Mouse (Mus musculus) limb, embryonic 12.5 days (tissue): Measurements from ENCODE around the gene Dip2c. TPM values are rescaled to one million over a fixed set of nuclear protein-coding genes. Genes with fewer than 3 reads are reported as not detected.

Experiments
- ATAC-seq: fragments of 200-750 bp; cut with Nextera tagmentation; 2 replicates; pipeline ENCODE4 v1.8.0; 2017; ENCODE audit warnings: low read depth, moderate TSS enrichment; ENCODE audit not compliant: insufficient number of reproducible peaks, insufficient read depth, low FRiP score, low TSS enrichment
- H3K27ac ChIP-seq: fragments of 300-500 bp; sonication (generic); 2 replicates; pipeline ENCODE4 v1.5.1; 2016; ENCODE audit warnings: mild to moderate bottlenecking, moderate library complexity
- H3K27me3 ChIP-seq: fragments of 300-500 bp; sonication (generic); 2 replicates; pipeline ENCODE4 v1.6.1; 2016; ENCODE audit warnings: mild to moderate bottlenecking, moderate library complexity
- H3K36me3 ChIP-seq: fragments of 300-500 bp; sonication (generic); 2 replicates; pipeline ENCODE4 v1.6.1; 2016; ENCODE audit warnings: mild to moderate bottlenecking, moderate library complexity
- H3K4me1 ChIP-seq: fragments of 300-500 bp; sonication (generic); replicated peaks from 2 replicates; pipeline ENCODE4 v1.6.1; 2016
- H3K4me2 ChIP-seq: fragments of 300-500 bp; sonication (generic); 2 replicates; pipeline ENCODE4 v1.6.1; 2016; ENCODE audit warnings: mild to moderate bottlenecking, moderate library complexity
- H3K4me3 ChIP-seq: fragments of 300-500 bp; sonication (generic); replicated peaks from 2 replicates; pipeline ENCODE4 v1.5.1; 2016; ENCODE audit warnings: mild to moderate bottlenecking
- H3K9ac ChIP-seq: fragments of 300-500 bp; sonication (generic); replicated peaks from 2 replicates; pipeline ENCODE4 v1.6.1; 2016; ENCODE audit warnings: mild to moderate bottlenecking, moderate library complexity
- H3K9me3 ChIP-seq: fragments of 300-500 bp; sonication (generic); 2 replicates; pipeline ENCODE4 v1.6.1; 2016; ENCODE audit warnings: mild to moderate bottlenecking, moderate library complexity
- WGBS: fragments of 180-500 bp; shearing (Covaris S2); methylation state at CpG from one replicate; pipeline ENCODE4 v1.1.7; 2016; 5-methylcytosine and 5-hydroxymethylcytosine counted together
- polyA plus RNA-seq: library from polyadenylated mRNA; unstranded; fragments of >200 nt; fragmentation: Nextera tagmentation; extraction: Ambion mirVana; gene quantifications from 2 replicates; pipeline ENCODE4 v1.2.1, GENCODE M21; 2016

The Dip2c gene
- polyA plus RNA-seq, 1 experiment from 2014 or later, result 6.5 TPM

DNA sequence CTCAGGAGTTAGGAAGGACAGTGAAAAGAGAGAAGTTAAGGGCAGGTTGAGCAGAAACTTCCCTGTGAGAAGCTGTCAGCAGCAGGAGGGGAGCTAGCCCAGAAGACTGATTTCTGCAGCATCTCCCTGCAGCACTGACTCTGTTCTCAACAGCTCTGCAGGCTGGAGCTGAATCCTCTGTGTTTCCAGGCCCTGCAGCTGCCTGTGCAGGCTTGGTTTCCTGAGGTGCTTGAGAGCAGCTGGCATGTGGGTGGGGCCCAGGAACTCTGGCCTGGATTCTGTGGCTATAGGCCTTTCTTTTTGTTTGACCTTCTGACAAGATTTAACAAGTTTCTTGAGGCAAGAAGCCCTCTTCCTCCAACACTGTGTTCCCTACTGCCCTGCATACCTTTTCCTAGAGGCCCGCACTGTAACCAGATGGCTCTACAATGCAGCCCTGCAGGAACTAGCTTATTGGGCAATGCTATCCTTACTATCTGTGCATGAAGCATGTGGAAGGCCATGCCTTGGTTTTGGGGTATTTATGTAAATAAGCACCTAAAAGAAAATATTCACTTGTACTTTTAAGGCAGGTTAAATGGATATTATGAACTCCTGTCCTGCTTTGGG lies 53.1 kb downstream of the Dip2c start:
- ATAC-seq, result no peak; the same call in 1 of the 2 replicates
- Histone ChIP-seq H3K9me3 (no peaks in the 10 kb centered on the region), H3K4me2 (no peak overlapping the region), H3K9ac (no peak overlapping the region), H3K4me1 (peaks cover 9% of the 10 kb centered on the region), H3K36me3 (no peaks in the 10 kb centered on the region), H3K27me3 (no peaks in the 10 kb centered on the region), H3K27ac (peak overlapping the region; percentile 60; the same call in 1 of the 2 replicates), H3K4me3 (no peak overlapping the region)
- WGBS, result 47% methylated on average over 1 of the region's 1 CpGs

GRCm38 (mm10) chr13:9333187-9333586 lies 56.9 kb downstream of the Dip2c start:
- Histone ChIP-seq H3K27ac (no peak overlapping the region), H3K36me3 (no peaks in the 10 kb centered on the region), H3K4me3 (no peak overlapping the region), H3K9me3 (no peaks in the 10 kb centered on the region), H3K27me3 (no peaks in the 10 kb centered on the region), H3K4me2 (no peak overlapping the region), H3K4me1 (peaks cover 9% of the 10 kb centered on the region), H3K9ac (no peak overlapping the region)
- no peak for ATAC-seq

DNA sequence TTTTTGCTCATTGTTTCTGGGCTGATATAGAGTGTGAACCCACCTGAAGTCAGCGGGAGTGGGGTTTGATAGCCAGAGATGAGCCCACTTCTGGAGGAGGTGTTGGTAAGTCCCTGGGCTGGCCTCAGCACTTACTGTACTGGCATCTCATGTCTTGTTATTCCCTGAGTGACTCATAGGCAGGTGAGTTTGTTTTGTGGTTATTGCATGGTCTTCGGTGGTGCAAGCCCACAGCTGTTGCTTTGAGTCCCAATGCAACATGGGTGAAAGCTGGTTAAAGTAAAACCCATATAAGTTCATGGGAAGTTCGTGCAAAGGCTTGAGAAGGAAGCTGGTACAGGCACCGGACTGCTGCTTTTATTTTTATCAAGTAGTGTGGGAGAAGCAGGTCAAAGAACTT lies 64.0 kb downstream of the Dip2c start:
- no peaks in the 10 kb centered on the region for H3K9me3 ChIP-seq
- ATAC-seq, result no peak
- H3K4me1 ChIP-seq, result no peaks in the 10 kb centered on the region
- H3K4me2 ChIP-seq, result no peak overlapping the region
- H3K27me3 ChIP-seq, result no peaks in the 10 kb centered on the region
- no peak overlapping the region for H3K4me3 ChIP-seq
- no peaks in the 10 kb centered on the region for H3K36me3 ChIP-seq
- WGBS, result 88% methylated on average over 4 of the region's 4 CpGs
- H3K9ac ChIP-seq, result no peak overlapping the region
- H3K27ac ChIP-seq, result no peak overlapping the region

DNA sequence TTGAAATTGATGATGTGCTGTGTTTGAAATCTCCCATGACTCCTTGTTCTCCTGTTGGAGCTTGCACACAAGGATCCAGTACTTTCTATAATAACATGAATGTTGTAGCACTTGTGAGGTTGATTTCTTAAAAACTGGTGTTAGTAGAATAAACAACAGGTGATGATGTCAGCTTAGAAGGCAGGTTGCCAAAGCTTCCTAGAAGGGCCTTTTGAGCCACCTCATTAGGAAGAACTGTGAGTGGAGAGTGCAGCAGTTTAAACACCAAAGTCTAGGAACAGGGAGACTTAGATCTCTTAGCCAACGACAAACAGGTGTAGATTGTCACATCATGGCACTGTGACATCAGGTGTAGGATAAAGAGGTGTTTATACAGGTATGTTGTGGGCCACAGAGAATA lies 66.4 kb downstream of the Dip2c start:
- Histone ChIP-seq H3K27ac (no peak overlapping the region), H3K9me3 (no peaks in the 10 kb centered on the region), H3K36me3 (no peaks in the 10 kb centered on the region), H3K9ac (no peak overlapping the region), H3K4me1 (no peaks in the 10 kb centered on the region), H3K4me3 (no peak overlapping the region), H3K4me2 (no peak overlapping the region), H3K27me3 (no peaks in the 10 kb centered on the region)
- no peak for ATAC-seq
- 90% methylated on average over 1 of the region's 1 CpGs for WGBS

DNA sequence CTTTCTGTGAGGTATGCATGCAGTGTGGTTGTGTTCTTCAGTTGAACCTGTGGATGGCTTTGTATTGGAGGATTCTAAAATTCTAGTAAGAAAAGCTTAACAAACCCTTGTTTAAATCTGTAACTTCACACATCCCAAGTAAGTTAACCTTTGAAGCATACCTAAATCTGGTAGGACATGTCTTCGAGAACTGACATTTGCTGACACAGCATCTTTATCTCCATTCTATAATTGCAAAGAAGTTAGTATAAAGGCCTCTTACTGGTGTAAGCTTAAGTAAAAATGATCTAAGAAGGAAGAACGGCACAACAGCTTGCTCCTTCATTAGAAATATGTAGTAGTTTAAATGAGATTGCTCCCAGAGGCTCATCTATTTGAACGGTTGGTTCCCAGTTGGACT lies 71.1 kb downstream of the Dip2c start:
- Histone ChIP-seq H3K4me1 (no peaks in the 10 kb centered on the region), H3K4me3 (no peak overlapping the region), H3K9ac (no peak overlapping the region), H3K4me2 (no peak overlapping the region), H3K27me3 (no peaks in the 10 kb centered on the region), H3K36me3 (no peaks in the 10 kb centered on the region), H3K27ac (no peak overlapping the region), H3K9me3 (no peaks in the 10 kb centered on the region)
- 89% methylated on average over 3 of the region's 3 CpGs for whole genome bisulfite sequencing
- no peak for ATAC-seq

DNA sequence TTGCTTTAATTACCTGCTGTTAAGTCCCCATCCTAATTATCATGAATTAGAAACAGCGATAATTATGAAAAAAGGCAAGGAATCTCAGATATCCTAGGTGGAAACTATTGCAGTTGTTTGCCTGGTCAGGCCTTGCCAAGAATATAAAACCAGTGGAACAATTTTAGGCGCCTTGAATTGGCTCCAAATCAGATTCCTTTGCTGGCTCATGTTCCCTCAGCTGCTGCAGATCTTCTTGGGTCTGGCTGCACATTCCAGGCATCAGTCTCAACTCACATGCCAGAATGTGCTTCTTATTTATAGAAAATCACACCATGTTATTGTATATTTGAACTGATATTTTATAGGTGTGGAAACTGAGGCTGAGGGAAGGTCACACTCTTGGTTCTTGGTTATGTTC lies 74.3 kb downstream of the Dip2c start:
- no peak overlapping the region for H3K4me2 ChIP-seq
- H3K4me1 ChIP-seq, result no peaks in the 10 kb centered on the region
- H3K27ac ChIP-seq, result 0 out of 2 replicates have a peak overlapping the region, but pooled peaks have one; percentile 37
- WGBS, result 88% methylated on average over 2 of the region's 2 CpGs
- H3K36me3 ChIP-seq, result no peaks in the 10 kb centered on the region
- no peak for ATAC-seq
- no peaks in the 10 kb centered on the region for H3K9me3 ChIP-seq
- H3K27me3 ChIP-seq, result no peaks in the 10 kb centered on the region
- no peak overlapping the region for H3K9ac ChIP-seq
- no peak overlapping the region for H3K4me3 ChIP-seq

GRCm38 (mm10) chr13:9353890-9354289 lies 77.6 kb downstream of the Dip2c start:
- Histone ChIP-seq H3K27ac (no peak overlapping the region), H3K4me1 (no peaks in the 10 kb centered on the region), H3K27me3 (no peaks in the 10 kb centered on the region), H3K4me2 (no peak overlapping the region), H3K9me3 (no peaks in the 10 kb centered on the region), H3K36me3 (no peaks in the 10 kb centered on the region), H3K9ac (no peak overlapping the region), H3K4me3 (no peak overlapping the region)
- 90% methylated on average over 1 of the region's 1 CpGs for WGBS
- ATAC-seq, result no peak

GRCm38 (mm10) chr13:9355331-9355730 lies 79.0 kb downstream of the Dip2c start:
- no peaks in the 10 kb centered on the region for H3K27me3 ChIP-seq
- no peak for ATAC-seq
- no peak overlapping the region for H3K9ac ChIP-seq
- no peaks in the 10 kb centered on the region for H3K36me3 ChIP-seq
- H3K27ac ChIP-seq, result no peak overlapping the region
- no peaks in the 10 kb centered on the region for H3K9me3 ChIP-seq
- WGBS, result 86% methylated on average over 4 of the region's 4 CpGs
- H3K4me1 ChIP-seq, result no peaks in the 10 kb centered on the region
- H3K4me2 ChIP-seq, result no peak overlapping the region
- no peak overlapping the region for H3K4me3 ChIP-seq

DNA sequence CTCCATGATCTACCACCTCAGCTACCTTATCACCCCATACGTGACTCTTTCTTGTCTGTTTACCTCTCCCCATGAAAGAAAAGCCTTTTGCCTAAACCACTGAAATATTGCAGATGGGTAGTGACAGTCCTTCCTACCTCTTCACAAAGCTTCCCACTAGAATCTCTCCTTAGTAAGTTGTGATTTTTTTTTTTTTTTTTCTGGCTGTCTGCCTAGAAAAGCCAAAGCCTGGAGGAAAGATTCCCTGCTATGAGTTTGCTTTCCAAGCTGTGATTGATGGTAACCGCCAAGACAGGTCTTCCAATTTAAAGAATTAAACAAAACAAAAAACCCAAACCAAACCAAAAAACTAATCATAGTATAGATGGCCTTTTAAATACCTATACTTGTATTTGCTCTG lies 85.1 kb downstream of the Dip2c start:
- ATAC-seq, result no peak
- no peaks in the 10 kb centered on the region for H3K9me3 ChIP-seq
- no peak overlapping the region for H3K9ac ChIP-seq
- no peaks in the 10 kb centered on the region for H3K27me3 ChIP-seq
- no peak overlapping the region for H3K27ac ChIP-seq
- WGBS, result 86% methylated on average over 2 of the region's 2 CpGs
- H3K36me3 ChIP-seq, result no peaks in the 10 kb centered on the region
- no peak overlapping the region for H3K4me3 ChIP-seq
- H3K4me1 ChIP-seq, result no peaks in the 10 kb centered on the region
- H3K4me2 ChIP-seq, result no peak overlapping the region

GRCm38 (mm10) chr13:9371387-9371786 lies 95.1 kb downstream of the Dip2c start:
- no peak for ATAC-seq
- Histone ChIP-seq H3K27me3 (no peaks in the 10 kb centered on the region), H3K9ac (no peak overlapping the region), H3K9me3 (no peaks in the 10 kb centered on the region), H3K4me2 (no peak overlapping the region), H3K36me3 (no peaks in the 10 kb centered on the region), H3K4me3 (no peak overlapping the region), H3K27ac (no peak overlapping the region), H3K4me1 (no peaks in the 10 kb centered on the region)
- WGBS, result 63% methylated on average over 1 of the region's 1 CpGs

GRCm38 (mm10) chr13:9377130-9377529 lies 100.8 kb downstream of the Dip2c start:
- ATAC-seq, result no peak
- no peak overlapping the region for H3K4me2 ChIP-seq
- peaks cover 7% of the 10 kb centered on the region; the same call in 1 of the 2 replicates for H3K9me3 ChIP-seq
- H3K36me3 ChIP-seq, result no peaks in the 10 kb centered on the region
- H3K9ac ChIP-seq, result no peak overlapping the region
- no peak overlapping the region for H3K27ac ChIP-seq
- WGBS, result 69% methylated on average over 2 of the region's 2 CpGs
- no peaks in the 10 kb centered on the region for H3K4me1 ChIP-seq
- no peak overlapping the region for H3K4me3 ChIP-seq
- no peaks in the 10 kb centered on the region for H3K27me3 ChIP-seq

DNA sequence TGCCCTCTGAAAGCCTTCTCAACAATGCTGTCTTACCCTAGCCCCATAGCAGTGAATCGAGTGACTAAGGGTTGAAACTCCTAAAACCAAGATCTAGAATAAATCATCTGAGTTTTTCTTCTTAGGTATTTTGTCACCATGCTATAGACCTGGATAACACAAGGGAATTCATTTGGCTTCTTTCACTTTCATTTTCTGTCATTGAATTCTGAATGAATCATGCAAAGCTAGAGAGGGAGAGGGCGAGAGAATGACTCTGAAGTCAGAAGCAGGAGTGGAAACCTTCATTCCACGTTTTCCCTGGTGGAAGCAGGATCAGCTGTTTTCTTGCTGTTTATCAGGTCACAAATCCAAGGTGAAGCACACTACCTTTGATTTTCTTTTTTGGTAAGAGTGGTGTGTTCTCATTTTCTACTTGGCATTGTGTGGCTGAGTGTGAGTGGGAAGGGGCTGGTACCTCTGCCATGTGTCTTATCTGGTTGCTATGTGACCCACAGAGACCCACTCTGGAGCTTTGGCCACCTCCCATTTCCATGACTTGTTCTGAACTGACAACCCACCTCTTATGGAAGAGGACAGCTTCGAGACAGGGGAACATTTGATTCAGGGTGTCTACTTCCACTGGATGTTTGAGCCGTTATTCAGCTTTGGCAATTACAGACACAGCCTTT lies 104.5 kb downstream of the Dip2c start:
- 84% methylated on average over 5 of the region's 5 CpGs for WGBS
- H3K4me3 ChIP-seq, result no peak overlapping the region

More for the DNA sequence above, 104.5 kb downstream of the Dip2c start:
- H3K4me2 ChIP-seq, result no peak overlapping the region
- H3K9me3 ChIP-seq, result peaks cover 7% of the 10 kb centered on the region; the same call in 1 of the 2 replicates
- no peaks in the 10 kb centered on the region for H3K36me3 ChIP-seq
- peaks cover 7% of the 10 kb centered on the region for H3K4me1 ChIP-seq
- H3K9ac ChIP-seq, result no peak overlapping the region
- no peak for ATAC-seq
- H3K27ac ChIP-seq, result no peak overlapping the region
- no peaks in the 10 kb centered on the region for H3K27me3 ChIP-seq
